18 mouse cellular contexts compared by ENCODE assay signal in the genomic region with DNA sequence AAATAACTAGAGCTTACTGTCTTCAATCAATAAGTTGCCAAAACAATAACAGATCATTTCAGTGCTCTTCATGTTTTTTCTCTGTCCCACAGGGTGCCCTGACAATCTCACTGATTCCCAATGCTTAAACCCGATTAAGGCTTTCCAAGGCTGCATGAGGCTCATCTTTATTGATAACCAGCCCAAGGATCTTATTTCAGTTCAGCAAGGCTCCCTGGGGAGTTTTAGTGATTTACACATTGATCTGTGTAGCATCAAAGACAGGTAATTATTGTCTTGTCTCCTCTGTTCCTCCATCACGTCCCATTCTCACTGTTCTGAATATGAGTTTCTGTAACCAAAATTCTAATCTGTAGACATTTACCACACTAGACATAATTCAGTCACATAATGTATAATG.
"Had no signal": no experiment of that assay in that cellular context is flagged by ENCODE, and none has a peak within 500 bp of the region (broad histone marks: within the 10 kb centered on the region; RNA-seq: fewer than 3 reads in every experiment).

No protein-coding gene starts in this region.

- H3K27me3 ChIP-seq: liver, embryonic 13.5 days; liver, embryonic 15.5 days; lung, embryonic 15.5 days; megakaryocyte, embryonic 14.5 days; neural tube, embryonic 12.5 days had no signal

- DNase-seq: liver, embryonic 13.5 days; liver, postnatal 0 days; lung, adult 2 months; lung, postnatal 14 days; lung, postnatal 36 days; right cerebral cortex, postnatal 14 days; right cerebral cortex, postnatal 4 days; spleen, adult 18-20 months; thymus, adult 18-20 months; thymus, postnatal 14 days; thymus, postnatal 36 days had no signal

- H3K36me3 ChIP-seq: liver, embryonic 13.5 days; liver, embryonic 15.5 days; lung, embryonic 15.5 days; neural tube, embryonic 12.5 days had no signal

- H3K4me3 ChIP-seq: liver, embryonic 13.5 days; liver, embryonic 15.5 days; lung, embryonic 15.5 days; megakaryocyte, embryonic 14.5 days; neural tube, embryonic 12.5 days had no signal

- ATAC-seq: liver, postnatal 0 days; lung, postnatal 0 days had no signal

- H3K9me3 ChIP-seq: liver, embryonic 13.5 days; liver, embryonic 15.5 days; lung, embryonic 15.5 days; megakaryocyte, embryonic 14.5 days; neural tube, embryonic 12.5 days had no signal

- H3K9ac ChIP-seq: liver, embryonic 13.5 days; liver, embryonic 15.5 days; liver, postnatal 0 days; lung, embryonic 15.5 days; neural tube, embryonic 12.5 days had no signal

- H3K4me2 ChIP-seq: liver, embryonic 11.5 days; liver, embryonic 13.5 days; liver, embryonic 15.5 days; lung, embryonic 15.5 days; neural tube, embryonic 12.5 days had no signal

- H3K4me1 ChIP-seq: liver, embryonic 13.5 days; liver, embryonic 15.5 days; lung, embryonic 15.5 days; megakaryocyte, embryonic 14.5 days; neural tube, embryonic 12.5 days had no signal

- H3K27ac ChIP-seq: liver, embryonic 13.5 days; liver, embryonic 15.5 days; lung, embryonic 15.5 days; macrophage; neural tube, embryonic 12.5 days had no signal
